ENCODE assay signal across 19 mouse cellular contexts in genomic region chr7:74375174-74375957, GRCm38 (mm10).
DNase-seq lines count a peak whose midpoint lies in the region; ATAC-seq lines count a peak whose summit lies in the region.
"Had no signal": no experiment of that assay in that cellular context is flagged by ENCODE, and none has a peak within 500 bp of the region (broad histone marks: within the 10 kb centered on the region; RNA-seq: fewer than 3 reads in every experiment).

No protein-coding gene starts in this region.

- 80% methylated on average over 12 of the region's 14 CpGs for WGBS in midbrain, embryonic 11.5 days

- H3K4me1 ChIP-seq in midbrain, embryonic 11.5 days (ENCODE audit: control insufficient read depth, insufficient read depth, low read length), result no peaks in the 10 kb centered on the region

- intact Hi-C loops in gastrocnemius, postnatal 14 days (cut with DNase I; ENCODE audit: low total_unique reads), result no loop called here

- no peaks in the 10 kb centered on the region for H3K9me3 ChIP-seq in midbrain, embryonic 11.5 days (ENCODE audit: control insufficient read depth, low read length)

- ATAC-seq in midbrain, embryonic 11.5 days (ENCODE audit: low FRiP score), result no peak
- ATAC-seq: forebrain, embryonic 14.5 days; hindbrain, embryonic 16.5 days; intestine, embryonic 16.5 days had no signal

- peak; percentile 60 for DNase-seq in gastrocnemius, postnatal 25 days
- no peak for DNase-seq in gastrocnemius, postnatal 14 days
- peak; percentile 74 for DNase-seq in kidney, adult 11 months
- no peak for DNase-seq in kidney, postnatal 10 days
- DNase-seq in kidney, adult 8-10 months, result peak; percentile 71 to 83
- peak; percentile 71 to 80 for DNase-seq in kidney, postnatal 36 days
- DNase-seq in retina, postnatal 1 day, result no peak
- DNase-seq in midbrain, embryonic 11.5 days (ENCODE audit: low spot score, missing footprints), result no peak
- DNase-seq: adrenal gland, postnatal 14 days; cerebellum, adult 9-11 months; left cerebral cortex, postnatal 4 days; liver; lung, postnatal 10 days; thymus, postnatal 36 days had no signal

- no peak overlapping the region for H3K9ac ChIP-seq in midbrain, embryonic 11.5 days (ENCODE audit: low read length)

- no peak overlapping the region for H3K4me2 ChIP-seq in midbrain, embryonic 11.5 days

- H3K36me3 ChIP-seq in midbrain, embryonic 11.5 days (ENCODE audit: control insufficient read depth, insufficient read depth, low read length), result no peaks in the 10 kb centered on the region
- H3K36me3 ChIP-seq: G1E had no signal

- H3K27me3 ChIP-seq in midbrain, embryonic 11.5 days (ENCODE audit: control insufficient read depth, insufficient read depth, low read length), result no peaks in the 10 kb centered on the region

- no peak overlapping the region for H3K27ac ChIP-seq in midbrain, embryonic 11.5 days (ENCODE audit: low read depth, low read length)

- no peak overlapping the region for H3K4me3 ChIP-seq in midbrain, embryonic 11.5 days (ENCODE audit: low read depth, low read length)
- H3K4me3 ChIP-seq: erythroblast, embryonic 14.5 days had no signal

Comparison
In these comparisons a context has a peak if more than half of its experiments do, and no peak if none do; other contexts are left out.
1. DNase-seq: peak in gastrocnemius, postnatal 25 days (single experiment), kidney, adult 11 months (single experiment), kidney, adult 8-10 months (2 of 2) and kidney, postnatal 36 days (2 of 2); none in gastrocnemius, postnatal 14 days (single experiment), kidney, postnatal 10 days (single experiment), retina, postnatal 1 day (single experiment) and midbrain, embryonic 11.5 days (single experiment).